Mouse (Mus musculus) limb, embryonic 13.5 days (tissue): ENCODE data around the gene Iscu. TPM values are rescaled to one million over a fixed set of nuclear protein-coding genes. Genes with fewer than 3 reads are reported as not detected.

Experiments used
- ATAC-seq: fragments of 200-750 bp; cut with Nextera tagmentation; 2 replicates; pipeline ENCODE4 v1.8.0; 2017; ENCODE audit warnings: low read depth, moderate number of reproducible peaks, moderate TSS enrichment; ENCODE audit not compliant: low FRiP score
- H3K27ac ChIP-seq: fragments of 300-500 bp; sonication (generic); 2 replicates; pipeline ENCODE4 v1.5.1; 2015; ENCODE audit warnings: inconsistent platforms, mild to moderate bottlenecking, moderate library complexity
- H3K27me3 ChIP-seq: fragments of 300-500 bp; sonication (generic); 2 replicates; pipeline ENCODE4 v1.6.1; 2015; ENCODE audit warnings: mild to moderate bottlenecking, inconsistent platforms
- H3K36me3 ChIP-seq: fragments of 300-500 bp; sonication (generic); 2 replicates; pipeline ENCODE4 v1.6.1; 2015; ENCODE audit warnings: inconsistent platforms, mild to moderate bottlenecking, moderate library complexity
- H3K4me1 ChIP-seq: fragments of 300-500 bp; sonication (generic); 2 replicates; pipeline ENCODE4 v1.6.1; 2015; ENCODE audit warnings: inconsistent platforms
- H3K4me2 ChIP-seq: fragments of 300-500 bp; sonication (generic); replicated peaks from 2 replicates; pipeline ENCODE4 v1.6.1; 2015; ENCODE audit warnings: inconsistent platforms, mild to moderate bottlenecking, moderate library complexity
- H3K4me3 ChIP-seq: fragments of 300-500 bp; sonication (generic); 2 replicates; pipeline ENCODE4 v1.5.1; 2015; ENCODE audit warnings: moderate library complexity, mild to moderate bottlenecking, inconsistent platforms
- H3K9ac ChIP-seq: fragments of 300-500 bp; sonication (generic); 2 replicates; pipeline ENCODE4 v1.6.1; 2015; ENCODE audit warnings: mild to moderate bottlenecking, inconsistent platforms
- H3K9me3 ChIP-seq: fragments of 300-500 bp; sonication (generic); 2 replicates; pipeline ENCODE4 v1.6.1; 2016; ENCODE audit warnings: inconsistent platforms
- WGBS: fragments of 180-500 bp; shearing (Covaris S2); methylation state at CpG from one replicate; pipeline ENCODE4 v1.1.7; 2015; 5-methylcytosine and 5-hydroxymethylcytosine counted together
- polyA plus RNA-seq: library from polyadenylated mRNA; unstranded; fragments of >200 nt; fragmentation: Nextera tagmentation; extraction: Ambion mirVana; gene quantifications from 2 replicates; pipeline ENCODE4 v1.2.1, GENCODE M21; 2015

Gene Iscu
- polyA plus RNA-seq, 1 experiment from 2014 or later, result 96.3 TPM

DNA sequence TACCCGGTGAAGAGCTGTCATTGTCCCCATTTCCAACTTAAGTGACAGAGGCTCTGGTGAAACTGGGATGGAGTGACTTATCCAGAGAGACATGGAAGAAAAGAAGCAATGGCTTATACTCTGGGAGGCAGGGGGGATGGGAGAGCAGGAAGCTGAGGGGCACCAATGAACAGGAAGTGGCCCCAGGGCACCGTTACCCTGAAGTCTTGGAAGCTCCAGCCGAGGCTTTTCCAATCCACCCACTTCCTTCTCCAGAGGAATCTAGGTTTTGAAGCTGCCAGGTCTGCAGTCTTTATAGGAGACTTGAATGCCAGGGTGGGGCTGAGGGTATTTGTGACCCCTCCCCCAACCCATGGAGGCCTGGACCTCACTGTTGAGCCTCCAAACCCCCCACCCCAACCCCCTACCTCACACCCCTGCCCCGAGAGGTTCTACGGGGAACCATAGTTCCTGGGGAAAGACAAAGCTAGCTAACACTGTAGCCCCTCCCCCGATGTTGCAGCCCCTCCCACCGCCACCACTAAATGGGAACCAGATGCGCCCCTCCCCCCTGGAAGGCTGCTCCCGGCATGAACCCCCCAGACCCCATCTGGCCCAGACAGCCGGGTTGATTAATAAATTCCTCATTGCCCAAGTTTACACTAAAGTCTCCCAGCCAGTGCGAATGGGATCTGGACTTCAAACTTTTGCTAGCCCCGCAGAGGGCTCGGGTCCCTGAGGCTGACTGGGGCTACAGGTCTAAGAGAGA lies 24.0 kb downstream of the Iscu start:
- ATAC-seq, result peak; percentile 70
- no peaks in the 10 kb centered on the region for H3K9me3 ChIP-seq
- peak overlapping the region; percentile 72 for H3K4me3 ChIP-seq
- WGBS, result 2% methylated on average over 13 of the region's 13 CpGs
- H3K4me2 ChIP-seq, result peak overlapping the region; percentile 92
- H3K27ac ChIP-seq, result peak overlapping the region; percentile 98
- peaks cover 40% of the 10 kb centered on the region for H3K36me3 ChIP-seq
- peaks cover 88% of the 10 kb centered on the region for H3K4me1 ChIP-seq
- H3K9ac ChIP-seq, result peak overlapping the region; percentile 77
- no peaks in the 10 kb centered on the region for H3K27me3 ChIP-seq

DNA sequence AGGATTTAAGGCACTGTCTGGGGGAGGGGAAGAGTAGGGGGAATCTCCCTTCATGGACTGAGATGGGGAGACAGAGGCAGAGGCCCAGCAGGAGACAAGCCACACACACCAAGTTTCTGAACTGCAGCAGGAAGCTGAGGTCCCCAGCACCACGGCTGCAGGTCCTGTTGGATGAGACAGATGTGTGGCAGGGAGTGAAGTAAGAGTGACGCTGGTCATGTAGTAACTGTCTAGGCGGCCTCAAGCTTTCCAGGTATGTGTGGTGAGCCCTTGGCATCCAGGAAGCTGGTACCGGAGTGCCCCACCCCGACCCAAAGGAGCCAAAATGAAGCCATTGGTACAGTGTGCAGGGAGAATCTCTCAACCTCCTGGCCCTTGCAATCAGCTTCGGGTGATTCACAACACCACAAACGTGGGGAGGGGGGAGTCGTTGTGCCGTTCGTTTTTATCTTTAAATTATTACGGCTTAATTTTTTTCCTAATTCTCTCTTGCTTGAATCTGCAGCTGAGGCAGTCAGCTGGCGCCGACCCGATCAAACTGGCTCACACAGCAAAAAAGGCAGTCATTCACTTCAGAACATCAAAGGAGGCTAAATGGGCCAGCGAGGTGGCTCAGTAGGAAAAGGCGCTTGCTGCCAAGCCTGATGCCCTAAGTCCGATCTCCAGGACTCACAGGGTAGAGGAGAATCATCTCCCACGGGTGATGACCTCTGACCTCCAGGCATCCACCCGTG lies 24.8 kb downstream of the Iscu start:
- Histone ChIP-seq H3K9ac (peak overlapping the region; percentile 77), H3K4me3 (peak overlapping the region; percentile 72), H3K27me3 (no peaks in the 10 kb centered on the region), H3K4me1 (peaks cover 81% of the 10 kb centered on the region), H3K9me3 (no peaks in the 10 kb centered on the region), H3K36me3 (peaks cover 39% of the 10 kb centered on the region), H3K27ac (peak overlapping the region; percentile 98), H3K4me2 (peak overlapping the region; percentile 92)
- WGBS, result 3% methylated on average over 19 of the region's 19 CpGs
- no peak for ATAC-seq

DNA sequence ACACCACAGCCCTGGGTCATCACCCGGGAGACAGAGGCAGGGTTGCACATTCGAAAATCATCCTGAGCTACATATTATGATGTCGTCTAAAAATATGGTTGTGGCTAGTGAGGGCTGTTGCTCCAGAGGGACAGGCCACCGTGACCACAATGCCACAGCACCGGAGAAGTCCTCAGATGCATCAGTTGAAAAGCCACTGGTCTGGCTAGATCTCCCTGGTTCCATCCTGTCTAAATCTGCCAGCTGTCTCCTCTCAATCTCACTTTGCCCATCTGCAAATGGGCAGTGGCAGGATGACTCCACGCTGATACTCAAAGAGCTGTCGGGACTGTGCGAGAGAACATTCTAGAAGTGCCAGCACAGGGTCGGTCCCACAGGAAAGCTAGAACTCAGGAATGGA lies 26.0 kb downstream of the Iscu start:
- peaks cover 72% of the 10 kb centered on the region for H3K4me1 ChIP-seq

DNA sequence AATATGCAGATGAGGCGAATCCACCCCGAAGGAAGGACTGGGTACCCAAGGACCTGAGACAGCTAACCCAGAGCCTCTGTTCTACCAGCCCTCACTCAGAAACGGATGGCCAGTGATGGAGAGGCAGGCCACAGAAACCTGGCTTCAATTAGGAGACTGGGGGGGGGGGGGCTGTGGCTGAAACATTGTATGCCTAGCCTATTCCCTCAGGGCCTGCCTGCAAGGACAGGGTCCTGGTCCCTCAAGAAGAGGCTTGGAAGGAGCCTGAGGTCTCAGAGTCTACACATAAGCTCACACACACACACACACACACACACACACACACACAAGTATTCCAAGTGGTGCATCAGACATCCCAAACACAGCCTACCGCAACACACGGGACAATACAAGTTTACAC lies 27.1 kb downstream of the Iscu start:
- Histone ChIP-seq H3K4me1 (peaks cover 71% of the 10 kb centered on the region), H3K36me3 (peaks cover 15% of the 10 kb centered on the region), H3K27ac (peak overlapping the region; percentile 98), H3K9ac (peak overlapping the region; percentile 77), H3K4me2 (peak overlapping the region; percentile 92), H3K27me3 (no peaks in the 10 kb centered on the region), H3K4me3 (peak overlapping the region; percentile 72), H3K9me3 (no peaks in the 10 kb centered on the region)
- no peak for ATAC-seq
- WGBS, result 8% methylated on average over 5 of the region's 5 CpGs

More for the DNA sequence above, 26.0 kb downstream of the Iscu start:
- Histone ChIP-seq H3K9ac (peak overlapping the region; percentile 77), H3K27me3 (no peaks in the 10 kb centered on the region), H3K27ac (peak overlapping the region; percentile 98), H3K9me3 (no peaks in the 10 kb centered on the region), H3K36me3 (peaks cover 27% of the 10 kb centered on the region), H3K4me2 (peak overlapping the region; percentile 92), H3K4me3 (peak overlapping the region; percentile 72)
- WGBS, result 49% methylated on average over 9 of the region's 9 CpGs
- no peak for ATAC-seq

DNA sequence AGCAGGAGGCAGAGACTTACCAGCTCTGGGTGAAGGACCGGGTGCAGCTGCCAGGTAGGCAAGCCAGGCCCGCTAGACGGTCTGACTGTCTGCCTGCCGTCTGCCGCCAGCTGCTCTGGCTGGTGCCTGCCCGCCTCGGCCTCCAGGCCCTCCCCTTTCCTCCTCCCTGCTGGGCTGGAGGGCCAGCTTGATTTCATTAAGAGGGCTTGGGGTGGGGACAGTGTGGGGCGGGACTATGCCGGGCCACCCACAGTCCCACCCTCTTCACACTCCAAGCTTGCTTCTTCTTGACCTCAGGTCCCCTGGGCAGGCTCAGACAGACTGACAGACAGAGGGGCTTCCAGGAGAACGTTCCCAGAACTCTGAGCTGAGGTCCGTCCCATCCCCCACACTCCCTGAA lies 27.7 kb downstream of the Iscu start, which contains the start of gene Tmem119:
Gene Tmem119 (minus strand): TSS at position 237 of the 400 bp plus-strand sequence.
- H3K4me1 ChIP-seq, result peaks cover 71% of the 10 kb centered on the region

DNA sequence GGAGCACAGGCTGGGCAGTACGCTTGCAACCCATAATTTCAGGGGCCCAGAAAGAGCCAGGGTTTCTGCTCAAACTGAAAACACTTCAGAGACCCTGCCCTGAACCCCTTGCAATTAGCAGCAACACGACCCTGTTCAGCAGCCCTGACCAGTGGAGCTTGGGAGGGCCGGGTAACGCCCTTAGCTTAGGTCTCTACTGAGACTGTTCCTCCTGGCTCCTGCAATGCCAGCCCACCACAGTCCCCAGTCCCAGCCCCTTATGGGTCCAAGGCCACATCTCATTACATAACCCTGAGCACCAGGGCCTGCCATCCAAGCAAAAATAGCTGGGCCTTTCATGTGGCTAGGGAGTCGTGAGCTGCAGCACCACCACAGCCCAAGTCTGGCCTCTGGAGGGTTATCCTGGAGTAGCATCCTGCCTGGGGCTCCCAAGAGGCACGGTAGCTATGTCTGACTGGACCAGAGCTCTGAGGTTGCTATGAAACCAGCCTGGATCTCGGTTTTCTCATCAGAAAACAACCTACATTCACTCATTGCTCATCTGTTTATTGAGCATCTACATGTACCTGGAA lies 31.9 kb downstream of the Iscu start:
- no peaks in the 10 kb centered on the region for H3K9me3 ChIP-seq
- no peak overlapping the region for H3K9ac ChIP-seq
- no peak for ATAC-seq
- 38% methylated on average over 7 of the region's 7 CpGs for WGBS
- no peak overlapping the region for H3K4me2 ChIP-seq
- H3K27me3 ChIP-seq, result no peaks in the 10 kb centered on the region
- no peaks in the 10 kb centered on the region for H3K36me3 ChIP-seq
- H3K4me1 ChIP-seq, result peaks cover 64% of the 10 kb centered on the region
- H3K4me3 ChIP-seq, result no peak overlapping the region
- H3K27ac ChIP-seq, result no peak overlapping the region; the same call in 1 of the 2 replicates

More for the DNA sequence above, 27.7 kb downstream of the Iscu start, which contains the start of gene Tmem119:
- peak within 1 kb of the TSS; percentile 72 for H3K4me3 ChIP-seq
- peaks cover 9% of the 10 kb centered on the region for H3K36me3 ChIP-seq
- H3K9me3 ChIP-seq, result no peaks in the 10 kb centered on the region
- H3K27me3 ChIP-seq, result no peaks in the 10 kb centered on the region
- peak within 1 kb of the TSS; percentile 77 for H3K9ac ChIP-seq
- peak within 1 kb of the TSS; percentile 98 for H3K27ac ChIP-seq
- ATAC-seq, result peak; percentile 89
- WGBS, result under 1% methylated on average over 11 of the region's 11 CpGs
- peak within 1 kb of the TSS; percentile 92 for H3K4me2 ChIP-seq

DNA sequence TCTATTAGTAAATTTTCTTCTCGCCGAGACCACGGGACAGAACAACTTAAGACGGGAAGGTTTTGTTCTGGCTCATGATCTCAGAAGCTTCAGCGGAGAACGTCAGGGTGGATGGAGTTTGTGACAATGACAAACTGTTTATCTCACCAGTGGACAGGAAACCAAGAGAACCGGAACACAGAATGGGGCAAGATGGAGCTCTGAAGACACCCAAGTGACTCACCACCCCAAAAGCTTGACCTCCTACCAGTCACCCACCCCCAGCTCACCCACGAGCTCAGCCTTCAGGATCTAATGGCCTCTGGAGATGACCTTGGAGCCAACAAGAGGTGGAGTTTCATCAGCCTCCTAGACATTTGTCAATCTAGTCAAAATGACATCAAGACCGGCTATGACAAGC lies 32.8 kb downstream of the Iscu start:
- H3K9me3 ChIP-seq, result no peaks in the 10 kb centered on the region
- H3K27ac ChIP-seq, result no peak overlapping the region
- ATAC-seq, result no peak
- H3K36me3 ChIP-seq, result no peaks in the 10 kb centered on the region
- 75% methylated on average over 9 of the region's 9 CpGs for WGBS
- H3K4me3 ChIP-seq, result no peak overlapping the region
- no peak overlapping the region for H3K4me2 ChIP-seq
- no peaks in the 10 kb centered on the region for H3K27me3 ChIP-seq
- peaks cover 63% of the 10 kb centered on the region for H3K4me1 ChIP-seq
- H3K9ac ChIP-seq, result no peak overlapping the region

DNA sequence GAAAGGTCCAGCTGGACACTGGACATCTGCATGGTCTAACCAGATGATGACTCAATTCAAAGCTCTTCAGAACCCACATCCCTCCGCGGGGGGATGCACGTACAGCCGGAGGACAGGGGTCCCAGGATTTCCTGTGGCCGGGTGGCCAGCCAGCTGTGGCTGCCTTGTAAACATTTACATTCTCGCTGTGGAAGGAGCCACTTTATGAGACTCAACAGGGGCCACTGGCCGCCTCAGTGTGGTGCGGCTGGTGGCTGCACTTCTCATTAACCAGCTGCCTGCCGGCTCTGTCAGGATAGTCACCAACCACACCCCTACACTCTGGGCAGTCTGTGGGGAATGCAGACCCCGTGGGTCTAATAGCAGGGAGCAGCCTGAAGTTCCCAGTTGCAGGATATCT lies 33.9 kb downstream of the Iscu start:
- Histone ChIP-seq H3K27me3 (no peaks in the 10 kb centered on the region), H3K9ac (no peak overlapping the region), H3K27ac (peak overlapping the region; percentile 58; the same call in 1 of the 2 replicates), H3K4me2 (0 out of 2 replicates have a peak overlapping the region, but pooled peaks have one; percentile 19), H3K9me3 (peaks cover 7% of the 10 kb centered on the region; the same call in 1 of the 2 replicates), H3K4me3 (no peak overlapping the region), H3K36me3 (no peaks in the 10 kb centered on the region), H3K4me1 (peaks cover 54% of the 10 kb centered on the region)
- 4% methylated on average over 10 of the region's 10 CpGs for WGBS
- 0 out of 2 replicates have a peak, but pooled peaks have one; percentile 13 for ATAC-seq

DNA sequence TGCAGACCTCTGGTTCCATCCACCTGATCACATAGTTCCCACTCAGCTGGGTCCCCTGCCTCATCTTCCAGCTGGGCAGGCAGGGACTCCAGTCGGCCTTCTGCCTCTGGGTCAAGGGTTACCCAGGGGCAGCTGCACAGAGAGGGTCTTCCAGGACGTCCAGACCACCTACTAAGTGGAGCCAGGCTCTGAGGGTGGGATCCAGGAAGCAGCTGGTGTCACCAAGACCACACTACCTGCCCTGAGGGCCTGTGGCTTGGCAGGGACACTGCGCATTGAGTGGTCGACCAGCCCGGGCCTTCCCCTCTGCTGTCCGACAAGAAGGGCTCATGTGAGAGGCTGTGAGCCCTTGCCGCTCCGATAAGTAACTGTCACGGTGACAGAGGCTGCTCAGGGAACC lies 35.2 kb downstream of the Iscu start:
- Histone ChIP-seq H3K36me3 (no peaks in the 10 kb centered on the region), H3K4me1 (peaks cover 54% of the 10 kb centered on the region), H3K27me3 (no peaks in the 10 kb centered on the region), H3K4me3 (no peak overlapping the region), H3K9me3 (peaks cover 9% of the 10 kb centered on the region; the same call in 1 of the 2 replicates), H3K4me2 (peak overlapping the region; percentile 39), H3K9ac (peak overlapping the region; percentile 21), H3K27ac (peak overlapping the region; percentile 58; the same call in 1 of the 2 replicates)
- WGBS, result 27% methylated on average over 9 of the region's 9 CpGs
- no peak for ATAC-seq

DNA sequence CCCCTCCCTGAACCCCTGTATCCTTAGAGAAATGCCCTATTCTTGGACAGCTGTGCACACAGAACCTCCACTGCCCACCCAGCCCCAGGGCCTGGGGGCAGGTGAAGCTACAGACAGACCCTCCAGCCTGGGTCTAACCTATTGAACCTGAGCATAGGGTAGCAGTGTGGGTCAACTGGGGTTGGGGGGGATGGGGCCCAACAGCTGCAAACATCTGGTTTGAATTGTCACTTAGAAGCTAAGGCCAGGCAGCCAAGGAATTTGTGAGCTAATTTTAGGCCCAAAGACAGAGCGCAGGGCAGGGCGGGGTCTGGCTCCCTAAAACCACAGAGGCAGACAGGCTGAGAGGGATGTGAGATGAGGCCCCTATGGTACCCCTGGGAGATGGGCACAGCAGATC lies 35.6 kb downstream of the Iscu start:
- WGBS, result 23% methylated on average over 2 of the region's 2 CpGs

DNA sequence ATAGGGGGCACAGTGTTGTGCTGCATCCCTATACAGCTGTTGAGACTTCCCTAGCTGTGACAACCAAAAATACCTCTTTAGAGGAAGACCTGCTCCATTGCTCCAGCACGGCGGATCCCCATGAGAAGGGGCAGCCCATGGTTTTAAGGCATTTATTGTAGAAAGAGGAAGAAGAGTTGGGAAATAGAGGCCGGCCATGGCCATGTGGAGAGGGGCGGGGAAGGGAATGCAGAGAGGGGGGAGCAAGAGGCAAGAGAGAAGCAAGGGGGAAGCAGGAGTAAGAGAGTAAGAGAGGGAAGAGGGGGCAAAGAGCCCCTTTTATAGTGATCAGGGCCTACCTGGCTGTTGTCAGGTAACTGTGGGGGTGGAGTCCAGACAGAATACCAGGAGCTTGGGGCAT lies 37.6 kb downstream of the Iscu start:
- no peak for ATAC-seq
- Histone ChIP-seq H3K9me3 (peaks cover 9% of the 10 kb centered on the region; the same call in 1 of the 2 replicates), H3K27me3 (no peaks in the 10 kb centered on the region), H3K9ac (no peak overlapping the region), H3K4me1 (peaks cover 36% of the 10 kb centered on the region), H3K36me3 (no peaks in the 10 kb centered on the region), H3K4me3 (no peak overlapping the region), H3K27ac (no peak overlapping the region), H3K4me2 (no peak overlapping the region)
- 91% methylated on average over 4 of the region's 4 CpGs for WGBS

More for the DNA sequence above, 35.6 kb downstream of the Iscu start:
- Histone ChIP-seq H3K4me2 (peak overlapping the region; percentile 39), H3K36me3 (no peaks in the 10 kb centered on the region), H3K4me3 (no peak overlapping the region), H3K9me3 (peaks cover 9% of the 10 kb centered on the region; the same call in 1 of the 2 replicates), H3K4me1 (peaks cover 54% of the 10 kb centered on the region), H3K27me3 (no peaks in the 10 kb centered on the region), H3K27ac (peak overlapping the region; percentile 58; the same call in 1 of the 2 replicates), H3K9ac (peak overlapping the region; percentile 21)
- peak; percentile 42 for ATAC-seq
